Mouse (Mus musculus) cerebellum, postnatal 4 days (tissue): Measurements from ENCODE around the gene Rimbp2.
A peak's percentile ranks its signal among the peaks of the same experiment; 100 is the strongest.

Experiments used
- DNase-seq, 2 experiments: peaks; one replicate each; pipeline ENCODE4 v3.0.0; 2022; ENCODE audit warnings: low spot score in 2 of 2, mixed read lengths in 1 of 2

The Rimbp2 gene

GRCm38 (mm10) chr5:128932776-128933175 is 20.5 kb downstream of the Rimbp2 start:
- no peak for DNase-seq

DNA sequence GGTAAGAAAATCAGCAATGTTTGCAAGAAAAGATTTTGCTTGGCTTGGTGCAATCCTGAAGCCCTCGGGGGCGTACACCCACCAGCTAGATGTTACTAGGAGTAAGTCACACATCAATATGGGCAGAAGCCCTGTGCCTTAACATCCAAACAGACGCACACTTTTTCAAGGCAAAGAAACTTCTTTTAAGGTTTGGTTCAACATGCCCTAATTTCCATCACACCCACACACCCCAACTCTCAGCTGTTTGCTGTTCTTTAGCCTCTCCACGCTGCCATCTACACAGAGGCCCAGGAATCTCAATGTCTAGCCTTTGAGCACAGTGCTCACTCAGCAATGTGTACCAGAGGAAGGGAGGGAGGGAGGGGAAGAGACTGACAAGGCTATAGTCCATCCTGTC is 28.2 kb downstream of the Rimbp2 start:
- no peak for DNase-seq

DNA sequence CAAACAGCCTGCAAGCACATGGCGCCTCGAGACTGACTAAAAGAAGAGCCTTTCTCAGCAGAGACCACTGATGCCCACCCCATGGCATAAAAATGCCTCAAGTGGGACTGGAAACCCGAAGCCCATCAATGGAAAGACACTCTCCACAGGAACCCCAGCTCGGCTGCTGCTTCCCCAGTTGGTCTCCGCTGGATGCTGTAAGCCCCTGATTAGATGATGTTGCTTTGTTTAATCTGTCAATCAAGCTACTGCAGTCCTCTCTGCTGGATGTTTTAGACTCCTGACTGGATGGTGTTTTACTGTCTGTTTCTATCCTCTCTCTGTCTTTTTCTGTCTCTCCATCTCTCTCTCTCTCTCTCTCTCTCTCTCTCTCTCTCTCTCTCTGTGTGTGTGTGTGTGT is 33.2 kb downstream of the Rimbp2 start:
- no peak for DNase-seq

GRCm38 (mm10) chr5:128917116-128917959 is 35.9 kb downstream of the Rimbp2 start:
- peak; percentile 28 to 40 for DNase-seq

GRCm38 (mm10) chr5:128913820-128914219 is 39.5 kb downstream of the Rimbp2 start:
- no peak for DNase-seq

DNA sequence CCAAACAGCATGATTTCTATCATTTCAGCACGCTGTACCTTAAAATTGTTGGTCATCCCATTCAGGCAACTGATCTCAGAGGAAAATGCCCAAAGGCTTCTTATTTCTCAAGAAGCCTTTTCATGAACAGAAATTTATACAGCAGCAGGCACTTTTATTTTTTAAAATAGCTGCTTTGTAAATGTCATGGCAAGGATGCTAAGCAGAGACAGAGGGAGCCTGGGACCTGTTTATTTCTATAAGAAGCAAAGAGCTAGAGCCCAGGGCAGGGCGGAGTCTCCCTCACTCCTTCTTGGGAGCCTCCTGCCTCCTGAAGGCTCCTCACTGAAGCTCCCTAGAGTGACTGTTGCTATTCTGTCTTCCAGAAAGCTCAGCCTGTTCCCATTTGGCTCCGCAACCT is 40.9 kb downstream of the Rimbp2 start:
- no peak for DNase-seq

GRCm38 (mm10) chr5:128911593-128911992 is 41.7 kb downstream of the Rimbp2 start:
- DNase-seq = no peak

- DNase-seq = no peak
These were observed 49.2 kb downstream of the Rimbp2 start for GRCm38 (mm10) chr5:128904113-128904512.

DNA sequence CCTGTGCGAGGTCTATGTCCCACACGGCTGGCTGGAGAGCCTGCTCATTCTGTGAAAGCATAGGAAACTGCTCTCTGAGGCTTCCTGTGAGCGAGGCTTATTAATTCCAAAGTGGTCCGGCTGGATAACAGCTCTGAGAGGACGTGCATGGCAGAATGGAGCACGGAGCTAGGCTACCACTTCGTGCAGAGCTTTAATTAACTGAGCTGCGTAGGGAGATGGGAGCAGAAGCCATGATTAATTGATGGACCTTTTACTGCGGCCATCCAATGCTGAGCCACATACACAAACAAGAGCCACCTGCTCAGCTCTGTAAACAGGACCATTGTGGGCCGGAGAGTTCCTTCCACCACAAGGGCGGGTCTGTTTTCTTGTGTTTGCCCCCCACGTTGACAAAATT is 50.2 kb downstream of the Rimbp2 start:
- DNase-seq = no peak

DNA sequence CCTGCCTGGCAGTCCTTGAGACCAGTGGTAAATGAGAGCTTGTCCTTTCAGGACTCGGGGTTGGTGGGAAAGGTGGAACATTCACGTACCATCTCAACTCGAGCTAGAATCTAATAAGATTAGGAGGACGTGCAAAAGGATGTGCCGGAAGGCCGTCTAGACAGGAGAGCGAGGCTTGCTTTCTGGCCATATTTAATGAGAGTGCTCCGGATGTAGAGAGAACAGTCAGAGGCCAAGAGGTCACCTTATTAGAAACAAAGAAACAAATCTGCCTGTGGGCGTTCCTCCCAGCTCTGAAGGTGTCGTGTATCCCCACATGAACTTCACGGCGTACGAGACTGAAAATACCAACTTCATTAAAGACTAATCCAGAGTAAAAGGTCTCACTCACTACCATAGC is 53.3 kb downstream of the Rimbp2 start:
- no peak for DNase-seq

DNA sequence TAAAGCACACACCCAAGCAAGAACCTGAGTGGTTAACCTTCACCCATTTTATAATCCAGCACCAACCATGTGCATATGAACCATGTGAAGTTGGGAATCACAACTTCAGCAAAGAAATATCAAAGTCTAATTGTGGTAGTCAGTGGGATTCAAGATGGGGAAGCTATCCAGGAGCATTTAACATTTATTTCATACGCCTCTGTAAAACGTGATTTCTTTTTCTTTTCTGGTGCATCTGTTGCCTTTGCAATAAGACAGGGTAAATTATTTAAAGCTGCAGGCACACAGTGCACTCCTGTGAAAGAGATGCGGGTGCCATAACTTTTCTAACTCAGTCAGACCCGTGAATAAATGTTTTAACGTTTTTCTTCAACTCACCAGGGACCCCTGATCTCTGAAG is 58.4 kb downstream of the Rimbp2 start:
- DNase-seq = no peak

GRCm38 (mm10) chr5:128887546-128887945 is 65.7 kb downstream of the Rimbp2 start:
- DNase-seq = no peak

DNA sequence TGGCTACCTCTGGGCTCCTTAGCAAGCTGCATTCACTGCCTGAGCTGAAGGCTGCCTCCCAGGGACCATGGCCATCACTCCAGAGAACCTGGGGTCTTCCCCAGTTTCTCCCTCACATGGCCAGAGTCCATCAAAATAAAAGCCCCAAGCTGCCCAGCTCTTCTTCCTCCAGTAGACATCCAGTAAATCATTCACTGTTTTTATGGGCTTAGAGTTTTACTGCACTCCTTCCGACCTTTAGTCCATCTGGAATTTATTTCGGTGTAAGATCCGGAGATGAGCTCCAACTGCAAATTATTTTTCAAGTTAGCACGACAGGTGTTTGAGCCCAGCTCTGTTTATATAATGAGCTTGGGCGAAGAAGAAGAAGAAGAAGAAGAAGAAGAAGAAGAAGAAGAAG is 69.0 kb downstream of the Rimbp2 start:
- no peak for DNase-seq

- no peak for DNase-seq
These were observed 74.2 kb downstream of the Rimbp2 start for GRCm38 (mm10) chr5:128879092-128879491.

- peak; percentile 31 to 72 for DNase-seq
These were observed 75.8 kb downstream of the Rimbp2 start for GRCm38 (mm10) chr5:128877425-128878035.

GRCm38 (mm10) chr5:128871706-128872105 is 81.6 kb downstream of the Rimbp2 start:
- no peak for DNase-seq

DNA sequence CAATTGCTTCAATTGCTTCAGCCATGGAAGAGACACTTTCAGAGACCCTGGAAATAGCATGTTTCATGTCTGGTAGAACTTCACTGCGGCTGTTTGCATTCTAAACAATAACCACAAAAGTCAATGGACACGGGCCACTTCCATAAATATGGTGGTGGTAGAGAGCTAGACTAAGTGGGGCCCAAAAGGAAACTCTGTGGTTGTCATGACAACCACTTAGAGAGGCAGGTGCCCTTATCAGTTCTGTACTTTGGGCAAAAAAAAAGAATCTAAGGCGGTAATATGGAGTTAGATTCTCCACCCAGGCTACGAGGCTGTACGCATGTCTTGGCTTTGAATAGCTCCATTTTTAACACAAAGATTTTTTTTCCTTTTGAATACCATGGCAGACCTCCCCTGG is 86.5 kb downstream of the Rimbp2 start:
- no peak for DNase-seq

- DNase-seq = no peak
These were observed 87.0 kb downstream of the Rimbp2 start for GRCm38 (mm10) chr5:128866291-128866690.

- no peak for DNase-seq
These were observed 89.8 kb downstream of the Rimbp2 start for GRCm38 (mm10) chr5:128863497-128863896.

GRCm38 (mm10) chr5:128860907-128861306 is 92.4 kb downstream of the Rimbp2 start:
- DNase-seq = no peak

DNA sequence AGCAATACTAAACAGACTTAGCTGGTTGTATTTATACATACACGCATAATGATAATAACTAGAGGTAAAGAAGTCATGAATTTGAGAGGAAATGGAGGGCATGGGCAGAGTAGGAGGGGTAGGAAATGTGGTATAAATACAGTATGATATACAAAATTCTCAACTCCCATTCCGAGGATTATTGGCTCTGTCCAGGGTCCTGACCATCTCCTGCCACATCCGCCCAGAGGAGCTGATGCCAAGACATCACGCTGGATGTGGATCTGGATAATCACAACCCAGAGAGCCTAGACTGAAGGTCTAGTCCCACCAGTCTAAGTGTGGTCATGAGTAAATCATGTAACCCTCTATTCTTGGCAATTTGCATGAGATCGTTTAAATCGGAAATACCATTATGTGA is 100.5 kb downstream of the Rimbp2 start:
- no peak for DNase-seq

DNA sequence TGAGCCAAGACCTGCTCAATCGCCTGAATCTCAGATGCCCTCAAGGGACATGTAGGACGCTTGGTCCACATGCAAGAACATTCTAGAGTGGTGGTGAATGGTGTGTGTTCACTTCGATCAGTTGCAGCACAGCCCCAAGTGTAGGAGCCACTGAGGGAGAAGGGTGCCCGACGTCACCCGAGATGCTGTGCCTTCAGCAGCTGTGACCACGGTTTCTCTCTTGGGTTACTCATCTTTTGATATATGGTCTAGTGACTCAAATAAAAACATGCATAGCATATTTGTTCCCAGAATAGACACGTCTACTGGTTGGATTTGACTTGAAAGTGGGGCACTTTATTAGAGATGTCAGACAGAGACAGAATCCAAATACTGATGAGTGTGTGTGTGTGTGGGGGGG is 105.5 kb downstream of the Rimbp2 start:
- DNase-seq = no peak

- no peak for DNase-seq
These were observed 106.7 kb downstream of the Rimbp2 start for GRCm38 (mm10) chr5:128846433-128847040.
